Comparison of ENCODE assay signal across 7 mouse cellular contexts in the genomic region with DNA sequence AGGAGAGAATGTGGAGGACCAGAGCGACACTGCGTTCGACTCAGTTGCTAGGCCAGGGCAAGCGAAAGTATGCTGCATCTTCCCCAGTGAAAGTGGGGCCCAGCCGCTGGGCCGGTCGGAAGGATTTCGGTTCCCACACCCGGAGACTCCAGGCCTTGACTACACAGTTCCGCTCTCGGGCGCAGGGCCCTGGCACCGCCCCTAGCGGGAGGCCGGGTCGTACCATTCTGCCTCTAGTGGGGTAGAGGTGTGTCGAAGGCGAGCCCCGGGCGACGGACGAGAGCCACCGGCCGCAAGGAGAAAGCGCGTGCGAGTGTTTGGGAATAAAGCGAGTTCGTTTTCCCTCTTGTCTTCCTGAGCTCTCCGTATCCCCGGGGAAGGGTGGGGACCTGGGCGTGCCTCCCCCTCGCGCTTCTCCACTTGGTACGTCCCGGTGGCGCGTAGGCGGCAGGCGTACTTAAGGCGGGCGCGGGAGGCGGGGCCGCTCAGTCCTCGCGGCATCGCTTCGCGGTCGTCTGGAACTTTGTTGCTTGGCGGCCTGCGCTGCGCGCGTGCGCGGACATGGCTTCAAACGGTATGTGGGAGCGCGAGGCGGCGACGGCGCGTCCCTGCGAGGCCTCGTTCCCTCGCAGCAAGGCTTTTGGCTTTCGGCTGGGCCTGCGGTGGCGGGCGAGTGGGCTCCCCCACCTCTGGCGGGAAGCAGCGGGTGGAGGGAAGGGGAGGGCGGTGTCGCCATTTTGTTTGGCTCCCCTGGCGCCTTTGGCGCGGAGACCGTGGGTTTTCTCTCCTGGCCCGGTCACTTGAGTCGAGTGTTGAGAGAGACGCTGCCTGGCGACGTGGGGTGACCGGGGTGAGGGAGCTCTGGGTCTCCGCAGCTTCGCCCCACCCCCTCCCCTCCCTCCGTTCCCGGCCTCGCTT. TPM values are rescaled to one million over a fixed set of nuclear protein-coding genes. Genes with fewer than 3 reads are reported as not detected.
DNase-seq lines count a peak whose midpoint lies in the region; ATAC-seq lines count a peak whose summit lies in the region.

Gene Fus, plus strand, starts transcription at position 454 of the 918 bp plus-strand sequence.

- WGBS in embryonic facial prominence, embryonic 10.5 days = under 1% methylated on average over 92 of the region's 92 CpGs
- under 1% methylated on average over 92 of the region's 92 CpGs for WGBS in limb, embryonic 10.5 days
- under 1% methylated on average over 91 of the region's 92 CpGs for WGBS in midbrain, embryonic 13.5 days

- peaks cover 27% of the 10 kb centered on the region for H3K4me1 ChIP-seq in embryonic facial prominence, embryonic 10.5 days
- peaks cover 9% of the 10 kb centered on the region for H3K4me1 ChIP-seq in limb, embryonic 10.5 days
- H3K4me1 ChIP-seq in midbrain, embryonic 13.5 days (replicated peaks) = peaks cover 29% of the 10 kb centered on the region

- peak within 1 kb of the TSS; percentile 100 for H3K27ac ChIP-seq in embryonic facial prominence, embryonic 10.5 days (replicated peaks)
- H3K27ac ChIP-seq in limb, embryonic 10.5 days = peak within 1 kb of the TSS; percentile 100
- peak within 1 kb of the TSS; percentile 97 for H3K27ac ChIP-seq in midbrain, embryonic 13.5 days

- peak; percentile 83 for ATAC-seq in granulocyte monocyte progenitor cell, adult 5-6 weeks (replicated peaks; ENCODE audit: poor library complexity, severe bottlenecking)
- peak; percentile 95 for ATAC-seq in midbrain, embryonic 13.5 days

- H3K27me3 ChIP-seq in embryonic facial prominence, embryonic 10.5 days (replicated peaks; ENCODE audit: low read depth, poor library complexity, severe bottlenecking) = no peaks in the 10 kb centered on the region
- no peaks in the 10 kb centered on the region for H3K27me3 ChIP-seq in limb, embryonic 10.5 days (ENCODE audit: low read depth, poor library complexity, severe bottlenecking)
- H3K27me3 ChIP-seq in midbrain, embryonic 13.5 days = no peaks in the 10 kb centered on the region

- peak within 1 kb of the TSS; percentile 100 for H3K4me3 ChIP-seq in embryonic facial prominence, embryonic 10.5 days
- peak within 1 kb of the TSS; percentile 99 for H3K4me3 ChIP-seq in limb, embryonic 10.5 days
- peak within 1 kb of the TSS; percentile 95 for H3K4me3 ChIP-seq in midbrain, embryonic 13.5 days (replicated peaks)

- H3K4me2 ChIP-seq in midbrain, embryonic 13.5 days (replicated peaks) = peak within 1 kb of the TSS; percentile 89

- peaks cover 39% of the 10 kb centered on the region for H3K36me3 ChIP-seq in embryonic facial prominence, embryonic 10.5 days (replicated peaks)
- peaks cover 39% of the 10 kb centered on the region for H3K36me3 ChIP-seq in limb, embryonic 10.5 days
- peaks cover 27% of the 10 kb centered on the region for H3K36me3 ChIP-seq in midbrain, embryonic 13.5 days

- peak within 1 kb of the TSS; percentile 93 for H3K9ac ChIP-seq in midbrain, embryonic 13.5 days (replicated peaks)

- no peaks in the 10 kb centered on the region for H3K9me3 ChIP-seq in embryonic facial prominence, embryonic 10.5 days
- no peaks in the 10 kb centered on the region for H3K9me3 ChIP-seq in limb, embryonic 10.5 days (replicated peaks)
- no peaks in the 10 kb centered on the region for H3K9me3 ChIP-seq in midbrain, embryonic 13.5 days

- DNase-seq in adrenal gland, postnatal 10 days = peak; percentile 98
- peak; percentile 94 for DNase-seq in embryonic facial prominence, embryonic 10.5 days (ENCODE audit: low spot score)
- peak; percentile 93 for DNase-seq in kidney, adult 11 months
- DNase-seq in limb, embryonic 10.5 days (ENCODE audit: low spot score) = peak; percentile 96
- peak; percentile 96 for DNase-seq in spleen, adult 12 weeks (ENCODE audit: low spot score)

RNA-seq across cellular contexts. Expression of gene Fus, which starts in this region (rescaled TPM):
- total RNA-seq in adrenal gland, postnatal 10 days (2021) = 100 to 1,000 TPM; 261 to 396 TPM
- 349 and 372 TPM in 2 replicates for polyA plus RNA-seq in embryonic facial prominence, embryonic 10.5 days (2016; fragmentation: Nextera tagmentation; extraction: Ambion mirVana)
- total RNA-seq in granulocyte monocyte progenitor cell, adult 5-6 weeks (2014; fragmentation: Nextera tagmentation) = 319 and 323 TPM in 2 replicates
- total RNA-seq in granulocyte monocyte progenitor cell, adult 5-6 weeks (2017) = 60.8 and 62.2 TPM in 2 replicates
- polyA plus RNA-seq in limb, embryonic 10.5 days (2016; fragmentation: Nextera tagmentation; extraction: Ambion mirVana) = 408 and 469 TPM in 2 replicates
- polyA plus RNA-seq in midbrain, embryonic 13.5 days (2015; fragmentation: Nextera tagmentation; extraction: Ambion mirVana) = 415 and 452 TPM in 2 replicates

Comparison
In these comparisons a context has a peak if more than half of its experiments do, and no peak if none do; other contexts are left out.
1. Peak in every context shown above with its lines: DNase-seq, ATAC-seq, H3K4me3 ChIP-seq and H3K27ac ChIP-seq.